Mouse (Mus musculus): ENCODE measurements around the gene AC161166.1. TPM values are rescaled to one million over a fixed set of nuclear protein-coding genes. Genes with fewer than 3 reads are reported as not detected.
A peak's percentile ranks its signal among the peaks of the same experiment; 100 is the strongest.

AC161166.1 gene
- polyA plus RNA-seq (2015; fragmentation: Nextera tagmentation; extraction: Ambion mirVana) = 1.6 and 1.7 TPM in 2 replicates

- 93% methylated on average over 7 of the region's 7 CpGs for WGBS
- no peak within 1 kb of the TSS for H3K4me2 ChIP-seq (ENCODE audit: low read length)
- H3K27me3 ChIP-seq (ENCODE audit: control insufficient read depth, insufficient read depth, low read depth, low read length) = no peaks in the 10 kb centered on the region
- ATAC-seq = no peak
- H3K36me3 ChIP-seq (ENCODE audit: control insufficient read depth, insufficient read depth, low read length) = peaks cover 12% of the 10 kb centered on the region
- H3K4me1 ChIP-seq (ENCODE audit: control insufficient read depth, insufficient read depth, low read length) = peaks cover 27% of the 10 kb centered on the region
- H3K27ac ChIP-seq (ENCODE audit: low read length) = no peak within 1 kb of the TSS
- H3K4me3 ChIP-seq (ENCODE audit: low read depth, low read length) = no peak within 1 kb of the TSS
- no peak within 1 kb of the TSS for H3K9ac ChIP-seq (ENCODE audit: low read depth, low read length)
- H3K9me3 ChIP-seq (replicated peaks; ENCODE audit: control insufficient read depth, low read length, poor library complexity, severe bottlenecking) = no peaks in the 10 kb centered on the region
Observed at GRCm38 (mm10) chr7:24512355-24512754, at the start of gene AC161166.1. TSS of gene AC161166.1 (minus strand) at chr7:24512455.

GRCm38 (mm10) chr7:24561450-24561849 is 49.2 kb upstream of the AC161166.1 start:
- H3K27me3 ChIP-seq (ENCODE audit: control insufficient read depth, insufficient read depth, low read depth, low read length) = no peaks in the 10 kb centered on the region
- H3K9ac ChIP-seq (ENCODE audit: low read depth, low read length) = no peak overlapping the region
- no peaks in the 10 kb centered on the region for H3K4me1 ChIP-seq (ENCODE audit: control insufficient read depth, insufficient read depth, low read length)
- H3K9me3 ChIP-seq (replicated peaks; ENCODE audit: control insufficient read depth, low read length, poor library complexity, severe bottlenecking) = no peaks in the 10 kb centered on the region
- H3K4me2 ChIP-seq (ENCODE audit: low read length) = no peak overlapping the region
- WGBS = 93% methylated on average over 4 of the region's 4 CpGs
- no peak overlapping the region for H3K4me3 ChIP-seq (ENCODE audit: low read depth, low read length)
- no peak for ATAC-seq
- H3K36me3 ChIP-seq (ENCODE audit: control insufficient read depth, insufficient read depth, low read length) = peaks cover 6% of the 10 kb centered on the region; the same call in 1 of the 2 replicates
- no peak overlapping the region for H3K27ac ChIP-seq (ENCODE audit: low read length)

- H3K36me3 ChIP-seq (ENCODE audit: control insufficient read depth, insufficient read depth, low read length) = 0 out of 2 replicates have a peak, but pooled peaks cover 4% of the 10 kb centered on the region
- 95% methylated on average over 10 of the region's 10 CpGs for WGBS
- H3K9ac ChIP-seq (ENCODE audit: low read depth, low read length) = no peak overlapping the region
- H3K27ac ChIP-seq (ENCODE audit: low read length) = no peak overlapping the region
- no peaks in the 10 kb centered on the region for H3K4me1 ChIP-seq (ENCODE audit: control insufficient read depth, insufficient read depth, low read length)
- no peaks in the 10 kb centered on the region for H3K27me3 ChIP-seq (ENCODE audit: control insufficient read depth, insufficient read depth, low read depth, low read length)
- H3K9me3 ChIP-seq (replicated peaks; ENCODE audit: control insufficient read depth, low read length, poor library complexity, severe bottlenecking) = no peaks in the 10 kb centered on the region
- ATAC-seq = no peak
- no peak overlapping the region for H3K4me3 ChIP-seq (ENCODE audit: low read depth, low read length)
- H3K4me2 ChIP-seq (ENCODE audit: low read length) = no peak overlapping the region
Observed at GRCm38 (mm10) chr7:24555786-24556185, 43.5 kb upstream of the AC161166.1 start.

GRCm38 (mm10) chr7:24551985-24552759 is 39.9 kb upstream of the AC161166.1 start:
- no peak overlapping the region for H3K9ac ChIP-seq (ENCODE audit: low read depth, low read length)
- no peaks in the 10 kb centered on the region for H3K27me3 ChIP-seq (ENCODE audit: control insufficient read depth, insufficient read depth, low read depth, low read length)
- ATAC-seq = no peak
- no peak overlapping the region for H3K4me2 ChIP-seq (ENCODE audit: low read length)
- peaks cover 7% of the 10 kb centered on the region for H3K4me1 ChIP-seq (ENCODE audit: control insufficient read depth, insufficient read depth, low read length)
- H3K27ac ChIP-seq (ENCODE audit: low read length) = no peak overlapping the region
- no peak overlapping the region for H3K4me3 ChIP-seq (ENCODE audit: low read depth, low read length)
- H3K36me3 ChIP-seq (ENCODE audit: control insufficient read depth, insufficient read depth, low read length) = peaks cover 7% of the 10 kb centered on the region; the same call in 1 of the 2 replicates
- 93% methylated on average over 12 of the region's 12 CpGs for WGBS
- no peaks in the 10 kb centered on the region for H3K9me3 ChIP-seq (replicated peaks; ENCODE audit: control insufficient read depth, low read length, poor library complexity, severe bottlenecking)

GRCm38 (mm10) chr7:24547534-24548036 is 35.3 kb upstream of the AC161166.1 start:
- H3K36me3 ChIP-seq (ENCODE audit: control insufficient read depth, insufficient read depth, low read length) = peaks cover 6% of the 10 kb centered on the region; the same call in 1 of the 2 replicates
- peak overlapping the region; percentile 88 for H3K9ac ChIP-seq (ENCODE audit: low read depth, low read length)
- no peaks in the 10 kb centered on the region for H3K27me3 ChIP-seq (ENCODE audit: control insufficient read depth, insufficient read depth, low read depth, low read length)
- H3K4me2 ChIP-seq (ENCODE audit: low read length) = peak overlapping the region; percentile 82
- H3K27ac ChIP-seq (ENCODE audit: low read length) = peak overlapping the region; percentile 79; the same call in 1 of the 2 replicates
- 23% methylated on average over 13 of the region's 13 CpGs for WGBS
- no peaks in the 10 kb centered on the region; the same call in 1 of the 2 replicates for H3K9me3 ChIP-seq (replicated peaks; ENCODE audit: control insufficient read depth, low read length, poor library complexity, severe bottlenecking)
- peak; percentile 6; the same call in 1 of the 2 replicates for ATAC-seq
- peaks cover 12% of the 10 kb centered on the region for H3K4me1 ChIP-seq (ENCODE audit: control insufficient read depth, insufficient read depth, low read length)
- H3K4me3 ChIP-seq (ENCODE audit: low read depth, low read length) = peak overlapping the region; percentile 81

- Histone ChIP-seq H3K4me1 (ENCODE audit: control insufficient read depth, insufficient read depth, low read length) (peaks cover 12% of the 10 kb centered on the region), H3K9me3 (replicated peaks; ENCODE audit: control insufficient read depth, low read length, poor library complexity, severe bottlenecking) (no peaks in the 10 kb centered on the region; the same call in 1 of the 2 replicates), H3K27ac (ENCODE audit: low read length) (peak overlapping the region; percentile 79), H3K27me3 (ENCODE audit: control insufficient read depth, insufficient read depth, low read depth, low read length) (no peaks in the 10 kb centered on the region), H3K36me3 (ENCODE audit: control insufficient read depth, insufficient read depth, low read length) (peaks cover 3% of the 10 kb centered on the region; the same call in 1 of the 2 replicates), H3K4me3 (ENCODE audit: low read depth, low read length) (peak overlapping the region; percentile 81), H3K4me2 (ENCODE audit: low read length) (peak overlapping the region; percentile 82), H3K9ac (ENCODE audit: low read depth, low read length) (peak overlapping the region; percentile 88)
- WGBS = under 1% methylated on average over 57 of the region's 57 CpGs
- peak; percentile 97 for ATAC-seq
Observed at GRCm38 (mm10) chr7:24546634-24547389, 34.6 kb upstream of the AC161166.1 start.

- H3K27me3 ChIP-seq (ENCODE audit: control insufficient read depth, insufficient read depth, low read depth, low read length) = no peaks in the 10 kb centered on the region
- peaks cover 3% of the 10 kb centered on the region; the same call in 1 of the 2 replicates for H3K36me3 ChIP-seq (ENCODE audit: control insufficient read depth, insufficient read depth, low read length)
- peak within 1 kb of the TSS; percentile 82 for H3K4me2 ChIP-seq (ENCODE audit: low read length)
- ATAC-seq = peak; percentile 18; the same call in 1 of the 2 replicates
- peak within 1 kb of the TSS; percentile 81 for H3K4me3 ChIP-seq (ENCODE audit: low read depth, low read length)
- no peaks in the 10 kb centered on the region; the same call in 1 of the 2 replicates for H3K9me3 ChIP-seq (replicated peaks; ENCODE audit: control insufficient read depth, low read length, poor library complexity, severe bottlenecking)
- H3K9ac ChIP-seq (ENCODE audit: low read depth, low read length) = peak within 1 kb of the TSS; percentile 88
- WGBS = 42% methylated on average over 13 of the region's 13 CpGs
- peak within 1 kb of the TSS; percentile 79 for H3K27ac ChIP-seq (ENCODE audit: low read length)
- peaks cover 12% of the 10 kb centered on the region for H3K4me1 ChIP-seq (ENCODE audit: control insufficient read depth, insufficient read depth, low read length)
Observed at GRCm38 (mm10) chr7:24546068-24546614, 33.9 kb upstream of the AC161166.1 start, which contains the start of the genes Pinlyp and Xrcc1. TSS of gene Pinlyp (minus strand) at chr7:24546118. TSS of gene Xrcc1 (plus strand) at chr7:24546289.

- ATAC-seq = no peak
Observed at GRCm38 (mm10) chr7:24544506-24544905, 32.3 kb upstream of the AC161166.1 start.

More at GRCm38 (mm10) chr7:24544506-24544905, 32.3 kb upstream of the AC161166.1 start:
- H3K9me3 ChIP-seq (replicated peaks; ENCODE audit: control insufficient read depth, low read length, poor library complexity, severe bottlenecking) = no peaks in the 10 kb centered on the region; the same call in 1 of the 2 replicates
- no peak overlapping the region for H3K27ac ChIP-seq (ENCODE audit: low read length)
- no peak overlapping the region for H3K4me2 ChIP-seq (ENCODE audit: low read length)
- no peak overlapping the region for H3K4me3 ChIP-seq (ENCODE audit: low read depth, low read length)
- 90% methylated on average over 2 of the region's 2 CpGs for WGBS
- no peaks in the 10 kb centered on the region for H3K27me3 ChIP-seq (ENCODE audit: control insufficient read depth, insufficient read depth, low read depth, low read length)
- no peak overlapping the region for H3K9ac ChIP-seq (ENCODE audit: low read depth, low read length)
- peaks cover 12% of the 10 kb centered on the region for H3K4me1 ChIP-seq (ENCODE audit: control insufficient read depth, insufficient read depth, low read length)
- 0 out of 2 replicates have a peak, but pooled peaks cover 2% of the 10 kb centered on the region for H3K36me3 ChIP-seq (ENCODE audit: control insufficient read depth, insufficient read depth, low read length)
